Mouse (Mus musculus) retina, adult 2 months (tissue): Measurements from ENCODE around the gene Nox3.

Experiments used
- DNase-seq: peaks from one replicate; pipeline ENCODE4 v3.0.0-alpha.2; 2012; ENCODE audit warnings: low read depth, low spot score

Nox3 gene

DNA sequence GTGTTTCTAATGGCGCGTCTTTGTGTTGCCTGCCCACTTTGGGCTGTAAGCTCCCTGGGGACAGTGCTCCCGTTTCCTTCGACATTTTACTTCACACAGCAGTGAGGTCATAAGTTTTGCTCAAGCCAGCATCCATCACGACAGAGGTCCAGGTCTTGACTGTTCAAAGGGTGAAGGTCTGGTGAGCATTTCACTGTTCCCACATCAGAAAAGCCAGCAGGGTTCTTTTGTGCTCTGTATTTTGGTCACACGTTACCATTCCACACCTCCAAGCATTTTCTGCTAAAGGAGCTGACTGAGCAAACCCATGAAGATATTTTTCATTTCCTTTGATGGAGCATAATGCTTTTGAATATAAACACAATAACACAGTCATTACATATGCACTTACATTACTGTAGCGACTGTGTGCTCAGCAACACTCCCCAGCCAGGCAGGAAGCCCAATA lies 85.7 kb downstream of the Nox3 start:
- DNase-seq: no peak

DNA sequence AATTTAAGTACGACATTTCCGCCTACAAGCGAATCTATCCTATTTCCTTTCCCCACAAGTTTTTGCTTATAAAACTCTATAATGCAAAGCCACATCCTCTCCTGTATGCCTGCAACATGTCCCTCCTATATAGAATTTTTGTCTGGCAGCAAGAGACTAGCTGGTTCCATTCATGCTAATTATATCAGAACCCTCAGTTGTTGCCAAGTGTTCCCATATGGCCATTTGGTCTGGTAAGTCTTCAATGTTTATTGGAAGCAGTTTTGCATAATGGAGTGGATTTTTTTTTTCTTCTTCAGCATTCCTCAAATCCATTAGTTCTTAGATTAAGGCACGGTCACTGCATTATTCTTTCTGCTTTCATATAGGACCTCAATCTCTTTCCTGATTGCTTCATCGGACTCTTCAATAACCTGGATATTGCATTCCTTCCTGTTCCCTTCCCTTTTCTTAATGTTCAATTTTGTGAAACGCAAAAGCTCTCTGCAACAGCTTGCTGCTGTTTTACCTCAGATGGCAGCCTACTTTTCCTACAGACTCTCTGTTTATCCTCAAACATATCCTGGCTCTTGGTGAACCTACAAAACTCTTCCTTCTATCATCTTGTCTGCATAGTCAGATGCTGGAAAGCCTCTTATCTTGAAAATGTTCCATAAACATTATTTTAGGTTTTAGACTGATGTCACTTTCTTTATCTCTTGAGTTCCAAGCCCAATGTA lies 92.9 kb downstream of the Nox3 start:
- DNase-seq: no peak

GRCm38 (mm10) chr17:3598393-3598792 lies 97.7 kb downstream of the Nox3 start:
- DNase-seq: no peak

DNA sequence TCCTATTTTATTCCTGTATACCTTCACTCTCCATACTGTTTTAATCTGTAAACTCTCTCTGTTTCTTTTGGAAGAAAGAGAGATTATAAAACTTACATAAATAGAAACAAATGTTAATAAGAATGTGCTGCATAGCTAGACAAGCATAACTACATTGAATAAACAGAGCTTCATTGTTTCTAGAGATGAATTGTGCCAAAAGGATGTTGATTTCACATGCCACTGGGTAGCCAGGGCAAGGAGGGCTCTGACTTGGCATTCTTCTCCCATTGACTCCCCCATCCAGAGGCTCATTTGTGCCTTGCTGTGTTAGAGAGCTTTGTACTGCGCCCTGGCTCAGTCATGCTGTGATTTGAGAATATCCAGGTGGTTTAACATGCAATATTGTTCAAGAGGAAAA lies 98.2 kb downstream of the Nox3 start:
- no peak for DNase-seq

GRCm38 (mm10) chr17:3597130-3597529 lies 98.9 kb downstream of the Nox3 start:
- no peak for DNase-seq
